14 mouse cellular contexts compared by ENCODE assay signal in the genomic region with DNA sequence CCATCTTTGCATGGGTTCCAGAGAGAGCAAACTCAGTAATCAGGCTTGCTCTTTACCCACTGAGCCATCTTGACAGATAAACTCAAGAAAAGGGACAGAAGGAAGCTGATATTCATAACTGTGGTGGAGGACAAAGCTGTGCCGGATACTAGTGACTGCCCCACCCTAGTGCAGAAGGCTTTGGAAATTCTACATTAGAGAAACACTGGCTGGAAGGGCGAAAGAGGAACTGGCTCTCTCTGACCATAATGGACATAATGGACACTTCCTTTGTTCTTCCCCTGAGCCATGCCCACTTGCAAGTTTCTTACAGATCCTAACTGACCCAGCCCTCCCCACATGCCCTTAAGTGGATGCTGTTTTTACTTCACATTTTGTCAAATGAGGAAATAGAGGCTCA. TPM values are rescaled to one million over a fixed set of nuclear protein-coding genes. Genes with fewer than 3 reads are reported as not detected.
DNase-seq lines count a peak whose midpoint lies in the region; ATAC-seq and TF ChIP-seq lines count a peak whose summit lies in the region.
"Had no signal": no experiment of that assay in that cellular context is flagged by ENCODE, and none has a peak within 500 bp of the region (broad histone marks: within the 10 kb centered on the region; RNA-seq: fewer than 3 reads in every experiment).

No protein-coding gene starts in this region.

- no peak for DNase-seq in heart, postnatal 0 days (ENCODE audit: low spot score)
- no peak for DNase-seq in ovary, postnatal 36 days (ENCODE audit: low spot score)
- DNase-seq in urinary bladder, postnatal 25 days (ENCODE audit: low spot score), result no peak
- DNase-seq: cerebellum, postnatal 36 days; heart, postnatal 14 days; kidney, postnatal 10 days had no signal

- no peak overlapping the region for H3K4me2 ChIP-seq in heart, postnatal 0 days (ENCODE audit: low read depth, low read length)
- no peak overlapping the region for H3K4me2 ChIP-seq in heart, embryonic 11.5 days
- no peak overlapping the region for H3K4me2 ChIP-seq in liver, embryonic 16.5 days (ENCODE audit: low read depth, low read length)
- H3K4me2 ChIP-seq: embryonic facial prominence, embryonic 13.5 days; forebrain, embryonic 12.5 days; limb, embryonic 12.5 days; midbrain, embryonic 11.5 days had no signal

- no peak overlapping the region for H3K9ac ChIP-seq in heart, postnatal 0 days (replicated peaks; ENCODE audit: low read depth, low read length)
- no peak overlapping the region for H3K9ac ChIP-seq in heart, embryonic 11.5 days (ENCODE audit: low read depth, low read length)
- no peak overlapping the region for H3K9ac ChIP-seq in liver, embryonic 16.5 days (ENCODE audit: low read depth, low read length)
- H3K9ac ChIP-seq: embryonic facial prominence, embryonic 13.5 days; forebrain, embryonic 12.5 days; limb, embryonic 12.5 days had no signal

- no peak for TF ChIP-seq POLR2A in bone marrow, adult 2 months (IDR thresholded peaks at IDR 0.05; ENCODE audit: borderline replicate concordance, control insufficient read depth, low read depth, low read length)

- peaks cover 10% of the 10 kb centered on the region; the same call in 1 of the 2 replicates for H3K4me1 ChIP-seq in heart, postnatal 0 days (ENCODE audit: control insufficient read depth, insufficient read depth)
- H3K4me1 ChIP-seq in heart, embryonic 11.5 days (ENCODE audit: control insufficient read depth, insufficient read depth, low read length), result peaks cover 11% of the 10 kb centered on the region
- H3K4me1 ChIP-seq in bone marrow, adult 2 months (ENCODE audit: control insufficient read depth, insufficient read depth, low read length), result peaks cover 8% of the 10 kb centered on the region
- peaks cover 40% of the 10 kb centered on the region for H3K4me1 ChIP-seq in liver, embryonic 16.5 days (ENCODE audit: control insufficient read depth, low read depth, low read length)

- no peaks in the 10 kb centered on the region for H3K27me3 ChIP-seq in heart, postnatal 0 days (ENCODE audit: control insufficient read depth, insufficient read depth, low read length)
- no peaks in the 10 kb centered on the region for H3K27me3 ChIP-seq in heart, embryonic 11.5 days (ENCODE audit: control insufficient read depth, insufficient read depth, low read length)
- peaks cover 3% of the 10 kb centered on the region for H3K27me3 ChIP-seq in liver, embryonic 16.5 days (ENCODE audit: control insufficient read depth, insufficient read depth, low read depth, low read length)
- H3K27me3 ChIP-seq: embryonic facial prominence, embryonic 13.5 days; limb, embryonic 12.5 days had no signal

- TF ChIP-seq EP300 in heart, postnatal 0 days (IDR thresholded peaks at IDR 0.05; ENCODE audit: low read depth), result no peak

- H3K36me3 ChIP-seq in heart, postnatal 0 days (replicated peaks; ENCODE audit: control insufficient read depth, insufficient read depth, low read length), result no peaks in the 10 kb centered on the region
- no peaks in the 10 kb centered on the region for H3K36me3 ChIP-seq in heart, embryonic 11.5 days (ENCODE audit: control insufficient read depth, insufficient read depth, low read length)
- no peaks in the 10 kb centered on the region for H3K36me3 ChIP-seq in liver, embryonic 16.5 days (ENCODE audit: control insufficient read depth, insufficient read depth)
- H3K36me3 ChIP-seq: embryonic facial prominence, embryonic 13.5 days; forebrain, embryonic 12.5 days; limb, embryonic 12.5 days had no signal

- peak overlapping the region; percentile 49 for H3K27ac ChIP-seq in heart, postnatal 0 days (ENCODE audit: low read depth)
- H3K27ac ChIP-seq in heart, embryonic 11.5 days (ENCODE audit: low read depth, low read length), result no peak overlapping the region
- peak overlapping the region; percentile 18; the same call in 1 of the 2 replicates for H3K27ac ChIP-seq in bone marrow, adult 2 months (ENCODE audit: control insufficient read depth, insufficient read depth, low read depth, low read length, poor library complexity)
- H3K27ac ChIP-seq in liver, embryonic 16.5 days (ENCODE audit: low read length), result peak overlapping the region; percentile 26; the same call in 1 of the 2 replicates
- H3K27ac ChIP-seq: embryonic facial prominence, embryonic 13.5 days; forebrain, embryonic 12.5 days; limb, embryonic 12.5 days had no signal

- no peaks in the 10 kb centered on the region for H3K9me3 ChIP-seq in heart, postnatal 0 days (replicated peaks; ENCODE audit: control insufficient read depth, low read length)
- no peaks in the 10 kb centered on the region; the same call in 1 of the 2 replicates for H3K9me3 ChIP-seq in heart, embryonic 11.5 days (replicated peaks; ENCODE audit: control insufficient read depth, low read length)
- H3K9me3 ChIP-seq in liver, embryonic 16.5 days (replicated peaks; ENCODE audit: control insufficient read depth, low read length), result no peaks in the 10 kb centered on the region
- H3K9me3 ChIP-seq: embryonic facial prominence, embryonic 13.5 days; forebrain, embryonic 12.5 days; limb, embryonic 12.5 days had no signal

- no peak for ATAC-seq in heart, postnatal 0 days (ENCODE audit: insufficient read depth, low read depth)
- ATAC-seq in heart, embryonic 11.5 days (replicated peaks; ENCODE audit: insufficient number of reproducible peaks, low FRiP score, low TSS enrichment), result no peak
- no peak for ATAC-seq in liver, embryonic 16.5 days (ENCODE audit: low read depth)
- ATAC-seq in monocyte, adult 5-6 weeks (replicated peaks; ENCODE audit: insufficient number of reproducible peaks, low FRiP score, low TSS enrichment, poor library complexity, severe bottlenecking), result peak; percentile 65

- no peak overlapping the region for H3K4me3 ChIP-seq in heart, postnatal 0 days (ENCODE audit: low read depth, low read length)
- H3K4me3 ChIP-seq in heart, embryonic 11.5 days (ENCODE audit: low read depth, low read length), result no peak overlapping the region
- H3K4me3 ChIP-seq in bone marrow, adult 2 months (replicated peaks; ENCODE audit: control insufficient read depth, low read depth, low read length), result no peak overlapping the region
- no peak overlapping the region for H3K4me3 ChIP-seq in liver, embryonic 16.5 days (ENCODE audit: low read depth, low read length)
- H3K4me3 ChIP-seq: embryonic facial prominence, embryonic 13.5 days; forebrain, embryonic 12.5 days; limb, embryonic 12.5 days had no signal

- no peak for TF ChIP-seq CTCF in heart, postnatal 0 days (IDR thresholded peaks at IDR 0.05; ENCODE audit: low read depth)
- no peak for TF ChIP-seq CTCF in bone marrow, adult 2 months (IDR thresholded peaks at IDR 0.05; ENCODE audit: control insufficient read depth, insufficient read depth, low read length)

- WGBS in heart, postnatal 0 days, result 76% methylated on average over 2 of the region's 2 CpGs
- 77% methylated on average over 2 of the region's 2 CpGs for WGBS in heart, embryonic 11.5 days (ENCODE audit: insufficient replicate concordance)
- 29% methylated on average over 2 of the region's 2 CpGs for WGBS in bone marrow, adult 2 months
- WGBS in liver, embryonic 16.5 days (ENCODE audit: insufficient replicate concordance), result 27% methylated on average over 2 of the region's 2 CpGs

RNA-seq across cellular contexts. Expression of gene Hmox1, which starts 7.4 kb away (rescaled TPM):
- total RNA-seq in heart, postnatal 0 days (2014; rRNA removed; ENCODE audit: low replicate concordance), result 22.9 and 29.2 TPM in 2 replicates
- 12.2 and 13.6 TPM in 2 replicates for polyA plus RNA-seq in heart, postnatal 0 days (2015; fragmentation: Nextera tagmentation; extraction: Ambion mirVana)
- polyA plus RNA-seq in heart, embryonic 11.5 days (2014; fragmentation: Nextera tagmentation; extraction: Ambion mirVana), result 9.5 and 17.2 TPM in 2 replicates
- polyA plus RNA-seq in bone marrow, adult 2 months (2011; ENCODE audit: insufficient read depth, insufficient read length, low replicate concordance, missing spikeins), result 297 and 316 TPM in 2 replicates
- polyA plus RNA-seq in liver, embryonic 16.5 days (2015; fragmentation: Nextera tagmentation; extraction: Ambion mirVana), result 158 and 159 TPM in 2 replicates
- total RNA-seq in monocyte, adult 5-6 weeks (2017), result 50.8 to 61.9 TPM (median 55.9 TPM) in 3 replicates

RNA-seq across cellular contexts. Expression of gene Mcm5, which starts 23.4 kb away (rescaled TPM):
- total RNA-seq in heart, postnatal 0 days (2014; rRNA removed; ENCODE audit: low replicate concordance), result 51.6 and 51.8 TPM in 2 replicates
- 20.9 and 23.8 TPM in 2 replicates for polyA plus RNA-seq in heart, postnatal 0 days (2015; fragmentation: Nextera tagmentation; extraction: Ambion mirVana)
- 104 and 110 TPM in 2 replicates for polyA plus RNA-seq in heart, embryonic 11.5 days (2014; fragmentation: Nextera tagmentation; extraction: Ambion mirVana)
- 115 and 116 TPM in 2 replicates for polyA plus RNA-seq in bone marrow, adult 2 months (2011; ENCODE audit: insufficient read depth, insufficient read length, low replicate concordance, missing spikeins)
- polyA plus RNA-seq in liver, embryonic 16.5 days (2015; fragmentation: Nextera tagmentation; extraction: Ambion mirVana), result 130 and 137 TPM in 2 replicates
- total RNA-seq in monocyte, adult 5-6 weeks (2017), result 28.1 to 55.4 TPM (median 30.7 TPM) in 3 replicates

RNA-seq across cellular contexts. Expression of gene Tom1, which starts 52.5 kb away (rescaled TPM):
- total RNA-seq in heart, postnatal 0 days (2014; rRNA removed; ENCODE audit: low replicate concordance), result 56.1 and 110 TPM in 2 replicates
- polyA plus RNA-seq in heart, postnatal 0 days (2015; fragmentation: Nextera tagmentation; extraction: Ambion mirVana), result 68.7 and 75.8 TPM in 2 replicates
- polyA plus RNA-seq in heart, embryonic 11.5 days (2014; fragmentation: Nextera tagmentation; extraction: Ambion mirVana), result 35.8 and 40.6 TPM in 2 replicates
- polyA plus RNA-seq in bone marrow, adult 2 months (2011; ENCODE audit: insufficient read depth, insufficient read length, low replicate concordance, missing spikeins), result 9.1 and 23.7 TPM in 2 replicates
- 14.0 and 14.4 TPM in 2 replicates for polyA plus RNA-seq in liver, embryonic 16.5 days (2015; fragmentation: Nextera tagmentation; extraction: Ambion mirVana)
- 21.5 to 55.1 TPM (median 25.0 TPM) in 3 replicates for total RNA-seq in monocyte, adult 5-6 weeks (2017)
